Mouse (Mus musculus): ENCODE data around the gene Zfp239.
A peak's percentile ranks its signal among the peaks of the same experiment; 100 is the strongest.

The Zfp239 gene

DNA sequence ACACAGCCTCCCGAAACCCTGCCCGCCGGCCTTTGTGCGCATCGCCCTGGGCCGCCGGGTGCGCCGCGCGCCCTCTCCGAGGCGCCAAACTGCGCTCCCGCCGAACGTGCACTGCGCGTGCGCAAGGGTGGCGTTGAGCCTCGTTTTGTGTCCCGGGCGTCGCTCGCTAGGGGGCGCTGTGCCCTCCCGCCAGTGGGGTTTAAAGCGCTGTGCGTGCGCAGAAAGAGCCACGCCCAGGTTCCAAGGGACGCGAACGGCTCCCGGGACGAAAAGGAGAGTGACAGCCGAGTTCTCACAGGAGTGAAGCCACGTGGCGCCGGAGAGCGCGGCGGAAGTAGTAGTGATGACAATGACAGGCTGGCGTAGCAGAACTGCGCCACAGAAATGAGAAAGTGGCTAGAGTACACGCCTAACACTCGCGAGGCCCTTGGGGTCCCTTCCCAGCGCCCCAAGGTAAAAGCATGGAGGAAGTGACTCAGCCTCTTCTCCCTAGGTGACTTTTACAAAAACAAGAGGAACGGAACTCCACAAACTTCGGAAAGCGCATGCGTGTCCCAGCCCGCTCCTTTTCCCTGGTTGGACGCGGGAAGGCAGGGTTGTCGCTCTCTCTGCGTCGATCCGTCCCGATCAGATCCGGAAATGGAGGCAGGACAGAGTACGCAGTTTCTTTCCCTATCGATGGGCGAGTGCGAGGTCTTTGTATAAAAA lies 17.7 kb downstream of the Zfp239 start:
- DNase-seq: peak; percentile 99

DNA sequence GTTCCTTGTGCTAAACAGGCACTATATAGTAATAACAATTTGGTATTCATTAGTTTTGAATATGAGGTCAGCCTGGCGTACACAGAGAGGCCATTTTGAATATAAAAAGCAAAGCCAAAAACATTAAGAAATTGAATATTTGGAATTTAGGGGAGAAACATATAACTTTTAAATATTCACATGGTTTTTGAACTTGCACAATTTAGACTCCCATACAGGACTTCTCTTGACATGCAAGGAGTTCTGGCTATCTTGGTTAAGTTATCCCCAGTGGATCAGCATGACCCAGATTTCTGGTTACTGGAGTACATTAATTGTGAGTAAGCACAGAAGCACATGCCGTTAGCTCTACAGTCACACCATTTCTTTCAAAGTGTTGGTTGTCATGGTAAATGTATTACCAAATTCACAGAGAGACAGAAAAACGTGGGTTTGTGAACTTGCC lies 18.5 kb downstream of the Zfp239 start:
- DNase-seq: no peak

DNA sequence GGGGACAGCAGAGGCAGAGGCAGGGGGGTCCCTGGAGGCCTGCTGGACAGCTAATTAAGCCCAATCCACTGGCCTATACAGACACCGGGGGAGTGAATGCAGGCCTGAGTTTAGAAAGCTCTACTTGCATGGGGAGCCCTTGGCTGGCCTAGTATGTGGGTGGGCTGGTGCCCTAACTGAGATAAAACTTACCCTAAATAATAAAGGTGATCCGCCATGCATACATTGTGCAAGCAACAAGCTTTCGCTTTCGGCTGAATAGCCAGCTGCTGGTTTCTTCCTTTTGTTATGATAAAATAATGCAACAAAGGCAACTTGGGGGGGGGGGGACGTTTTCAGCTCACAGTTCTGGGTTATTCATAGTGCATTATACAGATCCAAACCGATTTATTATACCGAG lies 19.3 kb downstream of the Zfp239 start:
- no peak for DNase-seq

DNA sequence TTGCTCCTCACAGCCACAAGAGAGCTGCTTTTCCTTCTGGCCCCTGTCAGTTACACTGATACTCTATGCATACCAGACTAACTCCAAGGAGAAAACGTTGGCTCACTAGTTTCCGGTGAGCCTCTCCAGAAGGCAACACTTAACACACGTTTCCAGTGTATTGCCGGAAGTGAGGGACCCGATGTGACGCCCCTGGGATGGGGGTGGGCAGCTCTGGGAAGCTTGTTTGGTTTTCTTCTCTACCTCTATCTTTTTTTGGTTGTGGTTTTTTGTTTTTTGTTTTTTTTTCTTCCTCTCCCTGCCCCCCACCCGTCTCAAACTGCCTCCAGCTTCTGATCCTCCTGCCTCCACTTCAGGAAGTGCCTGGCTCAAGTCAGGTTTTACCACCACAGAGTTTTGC lies 20.1 kb downstream of the Zfp239 start:
- peak; percentile 39 for DNase-seq

DNA sequence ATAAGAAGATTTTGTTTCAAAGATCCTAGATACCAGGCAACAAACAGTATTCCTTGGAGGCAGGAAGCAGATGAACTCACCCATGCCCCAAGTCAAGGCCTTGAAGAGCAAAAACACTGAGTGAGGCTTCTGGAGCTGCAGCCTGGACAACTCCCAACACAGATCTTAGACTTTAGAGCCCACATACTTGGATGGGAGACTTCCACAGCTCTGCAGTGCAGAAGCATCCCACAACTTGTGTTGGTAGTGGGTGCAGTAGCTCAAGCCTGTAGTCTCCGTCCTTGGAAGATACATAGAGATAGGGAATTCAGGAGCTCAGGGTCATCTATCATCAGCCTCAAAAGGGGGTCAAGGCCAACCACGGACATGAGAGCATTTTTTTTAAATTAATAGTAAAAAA lies 24.0 kb downstream of the Zfp239 start:
- DNase-seq: no peak

DNA sequence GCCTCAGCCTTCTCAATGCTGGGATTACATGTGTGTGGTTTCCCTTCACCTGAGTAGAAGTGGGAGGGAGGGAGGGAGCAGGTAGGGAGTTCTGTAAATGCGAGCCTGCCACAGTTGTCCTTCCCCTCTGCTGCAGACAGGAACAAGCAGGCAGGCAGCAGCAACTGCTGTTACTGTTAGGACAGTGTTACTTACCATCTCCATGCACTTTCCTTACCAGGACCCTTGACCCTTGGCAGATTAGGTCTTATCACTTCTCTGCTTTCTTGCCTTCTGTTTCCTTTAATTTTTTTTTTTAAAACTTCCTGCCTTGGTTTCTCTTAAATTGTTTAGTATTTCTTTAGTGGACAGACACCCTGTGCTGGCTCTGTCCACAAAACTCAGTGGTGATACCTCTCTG lies 26.1 kb downstream of the Zfp239 start:
- peak; percentile 39 for DNase-seq

DNA sequence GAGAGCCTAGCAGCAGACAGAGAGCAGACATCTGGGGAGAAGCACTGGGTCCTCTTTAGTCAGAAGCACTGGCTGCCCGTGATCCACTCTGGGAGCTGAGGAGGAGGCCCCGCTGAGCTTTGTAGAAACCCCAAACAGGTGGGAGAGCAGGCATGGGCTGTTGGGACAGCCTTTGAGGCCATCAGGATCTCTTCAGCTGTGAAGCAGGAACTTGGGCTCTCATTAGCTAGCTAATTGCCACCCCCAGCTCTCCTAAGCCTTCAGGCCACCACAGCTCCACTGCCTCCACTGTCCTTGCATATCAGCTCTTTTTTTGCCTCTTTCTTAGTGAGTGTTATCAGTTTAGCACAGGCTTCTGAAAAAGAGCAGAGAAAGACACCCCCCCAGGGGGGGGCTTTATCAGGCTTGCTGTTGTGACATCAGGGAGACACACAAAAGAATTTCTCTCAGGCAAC lies 26.8 kb downstream of the Zfp239 start:
- peak; percentile 87 for DNase-seq

DNA sequence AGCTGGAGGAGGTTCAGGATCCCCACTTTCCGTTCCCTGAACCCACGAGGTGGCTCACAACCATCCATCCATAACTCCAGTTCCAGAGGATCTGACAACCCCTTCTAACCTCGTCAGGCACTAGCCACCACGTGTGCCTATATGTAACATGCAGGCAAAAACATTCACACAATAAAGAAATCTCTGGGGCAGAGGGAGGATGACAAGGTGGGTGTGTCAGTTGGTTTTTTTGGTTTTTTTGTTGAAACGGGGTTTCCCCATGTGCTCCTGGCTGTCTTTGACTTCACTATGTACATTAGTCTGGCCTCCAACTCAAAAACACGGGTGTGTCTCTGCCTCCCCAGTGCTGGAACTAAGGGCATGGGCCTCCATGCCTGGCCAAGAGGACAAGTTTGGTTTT lies 28.4 kb downstream of the Zfp239 start:
- DNase-seq: no peak

DNA sequence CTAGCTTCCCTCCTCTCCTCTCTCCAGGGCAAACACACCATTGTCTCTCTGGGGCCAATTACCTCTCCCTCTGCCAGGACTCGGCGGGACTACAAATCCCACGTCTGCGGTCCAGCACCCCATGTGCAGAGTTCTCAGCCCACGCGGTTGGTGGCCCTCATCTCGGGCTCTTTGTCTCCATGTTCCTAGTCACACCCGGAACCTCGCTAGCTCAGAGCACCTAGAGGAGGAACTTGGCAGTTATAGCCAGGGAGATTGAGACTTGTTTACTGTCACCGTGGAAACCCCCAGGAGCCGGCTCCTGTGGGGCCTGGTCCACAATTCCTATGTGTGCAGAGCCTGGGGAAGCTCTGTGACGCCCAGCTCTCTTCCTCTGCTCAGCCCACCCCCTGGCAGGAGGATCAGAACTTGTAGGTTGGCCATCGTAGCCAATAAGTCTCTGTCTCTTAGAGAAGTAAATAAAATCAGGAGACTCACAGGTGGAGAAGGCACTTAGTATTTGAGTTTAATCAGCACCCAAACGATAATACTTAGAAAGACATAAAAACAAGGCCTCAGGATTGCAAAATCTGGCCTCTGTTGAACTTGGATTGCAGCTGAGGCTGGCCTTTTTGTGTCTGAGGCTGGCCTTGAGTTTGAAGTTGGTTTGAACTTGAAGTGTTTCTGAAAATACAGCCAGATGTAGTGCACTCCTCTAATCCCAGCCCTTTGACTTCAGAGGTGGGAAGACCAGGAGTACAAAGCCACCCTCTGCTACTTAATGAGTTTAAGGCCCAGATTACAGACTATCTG lies 29.7 kb downstream of the Zfp239 start:
- no peak for DNase-seq

DNA sequence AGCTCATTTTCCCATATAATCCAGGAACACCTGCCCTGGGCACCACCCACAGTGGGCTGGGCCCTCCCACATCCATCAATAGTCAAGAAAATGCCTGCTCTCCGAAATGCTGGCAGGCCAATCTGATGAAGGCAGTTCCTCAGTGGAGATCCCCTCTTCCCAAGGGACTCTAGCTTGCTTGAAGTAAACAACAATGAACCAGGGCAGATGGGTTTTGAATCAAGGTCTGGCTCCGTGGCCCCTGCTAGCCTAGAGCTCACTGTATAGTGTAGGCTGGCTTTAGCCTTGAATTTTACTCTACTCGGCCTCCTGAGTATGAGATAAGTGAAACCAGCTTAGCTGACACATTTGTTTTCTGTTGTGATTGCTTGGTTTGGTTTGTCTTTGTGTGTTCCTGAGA lies 30.5 kb downstream of the Zfp239 start:
- DNase-seq: no peak

DNA sequence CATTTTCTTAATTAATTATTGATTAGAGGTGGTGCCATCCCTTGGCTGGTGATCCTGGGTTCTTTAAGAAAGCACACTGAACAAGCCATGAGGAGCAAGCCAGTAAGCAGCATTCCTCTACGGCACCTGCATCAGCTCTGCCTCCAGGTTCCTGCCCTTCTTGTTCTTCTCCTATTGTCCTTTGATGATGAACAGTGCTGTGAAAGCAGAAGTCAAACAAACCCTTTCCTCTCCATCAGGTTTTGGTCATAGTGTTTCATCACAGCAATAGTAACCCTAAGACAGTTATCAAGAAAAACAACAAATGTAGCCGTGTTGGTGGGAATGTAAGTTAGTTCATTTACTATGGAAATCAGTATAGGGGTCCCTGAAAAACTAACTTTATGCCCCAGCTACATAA lies 31.5 kb downstream of the Zfp239 start:
- no peak for DNase-seq

DNA sequence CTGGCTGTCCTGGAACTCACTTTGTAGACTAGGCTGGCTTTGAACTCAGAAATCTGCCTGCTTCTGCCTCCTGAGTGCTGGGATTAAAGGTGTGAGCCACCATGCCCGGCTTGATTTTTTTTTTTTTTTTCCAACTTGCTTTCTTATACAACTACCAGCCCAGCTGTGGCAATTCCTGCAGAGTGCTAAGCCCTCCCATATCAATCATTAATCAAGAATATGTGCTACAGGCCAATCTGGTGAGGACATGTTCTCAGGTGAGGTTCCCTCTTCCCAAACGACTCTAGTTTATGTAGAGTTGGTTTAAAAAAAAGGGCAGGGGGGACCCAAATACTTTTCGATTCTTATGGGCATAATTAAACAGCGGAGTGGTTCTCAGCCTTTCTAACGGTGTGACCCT lies 35.9 kb downstream of the Zfp239 start:
- DNase-seq: no peak

DNA sequence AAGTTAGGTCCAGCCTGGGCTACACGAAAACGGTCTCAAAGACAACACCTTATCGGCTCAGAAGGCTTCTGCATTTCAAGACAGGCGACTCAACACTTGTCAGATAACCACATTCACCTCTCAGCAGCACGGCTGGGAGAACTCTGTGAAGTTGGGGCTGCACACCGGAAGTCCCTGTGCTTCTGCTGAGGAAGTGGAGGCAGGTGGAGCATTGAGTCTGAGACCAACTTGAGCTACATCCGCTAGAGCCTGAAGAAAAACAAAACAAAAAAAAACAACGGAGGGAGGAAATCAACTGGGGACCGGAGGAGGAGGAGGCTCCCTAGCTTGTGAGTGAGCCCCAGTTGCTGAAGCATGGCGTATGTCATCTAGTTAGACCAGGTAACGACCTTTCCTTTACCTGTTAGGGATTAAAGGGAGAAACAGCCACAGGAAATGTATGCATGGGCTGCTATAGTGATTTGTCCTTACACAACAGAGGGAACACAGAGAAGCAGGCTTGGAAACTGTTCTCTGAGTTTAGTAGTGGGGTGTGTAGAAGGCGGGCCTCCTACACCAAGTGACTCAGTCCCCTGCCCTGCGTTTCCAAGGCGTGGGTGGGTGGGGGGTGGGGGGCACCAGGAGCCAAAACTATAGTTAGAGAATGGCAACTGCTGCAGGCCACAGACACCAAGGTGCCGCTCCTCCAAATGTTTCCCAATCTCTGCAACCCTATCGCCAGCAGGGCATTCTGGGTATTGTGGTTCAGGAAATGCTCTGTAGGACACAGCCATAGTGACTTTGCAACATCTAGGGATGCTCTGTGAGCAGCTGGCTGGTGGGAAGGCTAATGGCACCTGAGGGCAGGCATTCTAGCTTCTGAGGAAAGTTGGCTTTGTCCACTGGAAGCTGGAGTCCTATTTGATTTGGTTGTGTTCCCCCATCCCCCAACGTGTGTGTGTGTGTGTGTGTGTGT lies 38.5 kb downstream of the Zfp239 start, which contains the start of gene Hnrnpf:
Hnrnpf (plus strand) TSS at position 199 of the 955 bp plus-strand sequence.
- peak; percentile 64 for DNase-seq

DNA sequence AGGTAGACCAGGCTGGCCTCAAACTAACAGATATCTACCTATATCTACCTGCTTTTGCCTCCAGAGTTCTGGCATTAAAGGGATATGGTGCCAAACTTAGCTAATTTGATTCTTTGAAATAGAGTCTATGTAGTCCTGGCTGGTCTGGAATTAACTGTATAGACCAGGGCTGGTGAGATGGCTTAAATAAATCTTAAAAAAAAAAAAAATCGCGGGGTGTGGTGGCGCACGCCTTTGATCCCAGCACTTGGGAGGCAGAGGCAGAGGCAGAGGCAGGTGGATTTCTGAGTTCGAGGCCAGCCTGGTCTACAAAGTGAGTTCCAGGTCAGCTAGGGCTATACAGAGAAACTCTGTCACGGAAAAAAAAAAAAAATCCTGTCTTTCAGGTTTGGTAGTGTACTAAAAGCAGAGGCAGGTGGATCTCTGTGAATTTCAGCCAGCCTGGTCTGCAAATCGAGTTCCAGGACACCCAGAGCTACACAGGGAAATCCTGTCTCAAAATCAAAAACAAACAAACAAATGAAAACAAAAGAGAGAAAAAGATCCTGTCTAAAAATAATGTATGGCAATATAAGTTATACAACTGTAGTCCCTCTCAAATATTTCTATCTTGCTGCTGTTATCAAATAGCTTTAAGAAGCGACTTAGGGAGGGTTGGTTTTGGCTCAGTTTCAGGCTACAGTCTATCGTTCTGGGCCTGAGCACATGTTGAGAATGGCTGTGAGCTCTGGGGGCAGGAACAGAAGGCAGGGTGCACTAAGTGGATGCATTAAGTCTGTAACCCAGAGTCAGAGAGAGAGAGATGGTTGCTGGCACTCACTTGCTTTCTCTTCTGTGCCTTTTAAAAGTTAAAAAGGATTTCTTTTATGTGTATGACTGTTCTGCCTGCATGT lies 39.9 kb downstream of the Zfp239 start:
- DNase-seq: no peak

DNA sequence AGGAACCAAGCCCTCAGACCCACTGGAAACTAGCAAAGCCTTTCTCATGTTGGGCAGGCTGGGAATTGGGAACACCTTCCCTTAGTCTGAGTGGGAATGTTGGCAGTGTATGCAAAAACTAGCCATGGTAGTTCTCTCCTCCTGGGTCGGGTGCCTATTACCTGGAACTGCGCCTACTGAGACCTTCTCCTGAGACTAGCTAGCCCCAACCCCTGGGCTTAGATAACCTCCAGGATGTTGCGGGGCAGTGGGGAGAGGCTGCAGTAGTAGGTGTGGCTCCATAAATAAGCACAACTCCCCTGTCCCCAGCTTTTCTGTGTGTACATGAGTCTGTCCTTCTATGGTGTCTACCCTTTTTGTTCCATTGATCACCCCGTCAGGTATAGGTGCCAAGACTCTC lies 40.7 kb downstream of the Zfp239 start:
- DNase-seq: peak; percentile 57

DNA sequence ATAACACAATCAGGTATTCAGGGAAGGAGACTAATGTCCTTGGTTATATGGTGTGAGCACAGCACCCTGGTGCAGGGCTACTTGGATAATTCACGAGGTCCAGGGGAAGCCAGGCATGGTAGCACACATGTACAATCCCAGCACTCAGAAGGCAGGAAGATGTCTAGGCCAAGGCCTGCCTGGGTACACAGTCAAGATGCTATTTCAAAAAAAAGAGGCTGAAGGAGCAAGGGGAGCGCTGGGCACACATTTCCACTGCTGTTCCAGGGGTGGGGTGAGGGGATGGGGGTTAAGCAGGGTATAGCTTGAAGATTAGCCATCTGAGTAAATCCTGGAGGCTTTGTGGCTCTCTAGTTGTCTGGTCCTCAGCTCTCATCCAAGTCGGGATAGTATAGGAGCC lies 41.9 kb downstream of the Zfp239 start:
- no peak for DNase-seq

DNA sequence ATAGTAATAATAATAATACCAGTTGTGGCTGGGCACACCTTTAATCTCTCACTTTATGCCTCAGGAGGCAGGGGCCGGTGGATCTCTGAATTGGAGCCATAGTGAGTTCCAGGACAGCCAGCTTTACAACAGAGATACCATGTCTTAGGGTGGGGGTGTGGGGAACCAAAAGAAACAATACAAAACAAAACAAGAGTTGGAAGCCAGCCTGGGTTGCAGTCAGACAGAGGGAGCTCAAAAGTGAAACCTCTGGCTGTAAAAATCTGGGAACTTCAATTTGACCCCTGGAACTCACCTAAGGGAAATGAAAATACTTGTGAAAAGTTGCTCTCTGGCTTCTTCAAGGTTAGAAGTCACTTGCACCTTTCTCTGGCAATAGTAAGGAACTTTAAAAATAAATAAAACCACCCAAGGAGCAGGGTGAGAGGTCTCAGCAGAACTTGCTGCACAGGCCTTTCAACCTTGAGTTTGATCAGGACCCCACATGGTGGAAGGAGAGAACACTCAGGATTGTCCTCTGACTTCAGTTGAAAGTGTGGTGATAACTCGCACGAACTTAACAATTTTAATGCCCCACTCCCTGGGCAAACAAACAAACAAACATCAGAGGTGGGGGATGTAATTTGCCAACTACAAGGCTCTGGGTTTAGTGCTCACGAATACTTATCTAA lies 43.5 kb downstream of the Zfp239 start:
- DNase-seq: no peak

DNA sequence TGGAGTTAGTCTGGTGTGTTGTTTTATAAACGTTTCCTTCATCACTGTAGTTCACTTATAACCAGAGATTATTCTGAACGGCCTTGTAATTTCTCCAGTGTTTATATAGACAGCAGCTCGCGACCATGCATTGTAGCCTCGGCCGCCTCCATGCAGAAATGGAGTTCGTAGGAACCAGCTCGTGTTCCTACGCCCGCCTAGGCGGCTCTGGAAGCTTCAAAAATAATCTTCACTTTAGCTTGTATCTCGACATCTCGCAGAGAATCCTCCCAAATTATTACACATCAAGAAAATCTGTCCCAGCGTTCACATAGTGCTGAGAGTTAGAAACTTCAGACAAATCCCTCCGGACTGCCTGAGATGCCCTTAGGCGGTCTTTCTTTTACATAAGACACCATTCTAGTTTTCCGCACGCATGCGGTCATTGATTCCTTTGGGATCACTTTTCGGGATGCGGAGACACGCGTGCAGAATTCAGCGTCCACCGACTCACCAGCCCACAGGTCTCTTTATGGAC lies 44.2 kb downstream of the Zfp239 start:
- DNase-seq: peak; percentile 56

DNA sequence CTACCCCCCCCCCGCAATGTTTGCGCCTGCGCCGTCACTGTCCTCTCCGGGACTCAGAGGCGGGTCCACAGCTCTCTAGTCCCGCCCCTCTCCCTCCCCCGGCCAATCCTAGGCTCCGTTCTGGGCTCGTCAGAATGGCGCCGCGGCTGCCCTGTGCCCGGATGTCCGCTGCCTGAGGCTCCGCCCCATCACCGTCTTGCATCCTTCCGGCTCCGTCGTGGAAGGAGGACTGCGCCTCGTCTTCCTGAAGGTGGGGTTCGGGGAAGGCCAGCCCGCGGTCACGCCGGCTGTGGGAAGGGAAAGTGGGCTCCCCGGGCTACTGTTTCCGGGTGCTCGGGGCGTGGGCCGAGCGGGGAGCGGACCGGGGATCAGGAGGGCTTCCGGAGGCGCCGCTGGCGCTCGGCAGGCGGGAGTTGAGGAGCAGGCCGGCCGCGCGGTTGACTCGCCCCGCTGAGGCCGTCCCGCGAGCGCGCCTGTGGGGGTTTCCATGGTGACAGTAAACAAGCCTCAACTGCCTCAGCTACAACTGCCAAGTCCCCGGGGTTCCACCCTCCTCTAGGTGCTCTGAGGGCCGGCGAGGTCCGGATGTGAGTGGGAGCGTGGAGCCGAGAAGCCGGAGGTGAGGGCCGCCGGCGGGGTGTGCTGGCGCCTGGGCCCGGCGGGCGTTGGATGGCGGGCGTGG lies 44.8 kb downstream of the Zfp239 start:
- DNase-seq: peak; percentile 99

DNA sequence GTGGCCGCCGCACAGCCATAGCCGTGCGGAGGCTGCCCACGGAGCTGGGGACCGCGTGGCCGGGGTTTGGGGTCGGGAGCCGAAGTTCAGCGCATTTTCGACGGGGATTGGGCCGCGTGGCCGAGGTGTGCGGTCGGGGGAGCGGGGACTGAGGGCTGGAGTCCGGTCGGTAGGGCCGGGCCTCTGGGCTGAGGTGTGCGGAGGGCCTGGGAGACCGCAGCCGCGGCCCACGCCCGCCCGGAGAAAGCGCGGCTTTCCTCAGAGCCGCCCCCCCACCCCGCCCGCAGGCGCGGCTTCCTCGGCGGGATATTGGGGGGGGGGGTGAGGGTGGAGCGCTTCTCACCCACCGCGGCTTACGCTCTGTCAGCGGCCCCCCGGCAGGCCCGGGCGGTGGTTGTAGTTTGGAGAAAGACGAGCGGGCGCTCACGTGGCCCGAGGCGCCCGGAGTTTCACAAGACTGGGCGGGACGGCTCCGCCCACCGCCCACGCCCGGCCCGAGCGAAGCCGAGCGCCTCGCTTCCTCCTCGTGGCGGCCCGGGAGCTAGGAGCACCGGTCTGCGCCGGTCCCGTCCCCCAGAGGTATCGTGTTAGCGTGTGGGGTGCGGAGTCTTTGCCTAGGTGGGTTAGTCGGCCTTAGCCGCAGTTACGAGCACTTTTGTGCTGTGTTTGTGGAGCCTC lies 45.5 kb downstream of the Zfp239 start:
- DNase-seq: peak; percentile 91
